ENCODE assay signal across 7 mouse cellular contexts in genomic region chr3:138859166-138859565, GRCm38 (mm10).
DNase-seq lines count a peak whose midpoint lies in the region; ATAC-seq and TF ChIP-seq lines count a peak whose summit lies in the region.

No protein-coding gene starts in this region.

- H3K4me2 ChIP-seq in lung, embryonic 14.5 days, result no peak overlapping the region
- H3K4me2 ChIP-seq in midbrain, embryonic 15.5 days, result no peak overlapping the region

- H3K27me3 ChIP-seq in lung, embryonic 14.5 days (ENCODE audit: insufficient read depth, low read length), result no peaks in the 10 kb centered on the region
- H3K27me3 ChIP-seq in hindbrain, embryonic 10.5 days (ENCODE audit: insufficient read depth, poor library complexity, severe bottlenecking), result no peaks in the 10 kb centered on the region
- no peaks in the 10 kb centered on the region for H3K27me3 ChIP-seq in midbrain, embryonic 15.5 days (replicated peaks)

- no peak overlapping the region for H3K9ac ChIP-seq in lung, embryonic 14.5 days
- no peak overlapping the region for H3K9ac ChIP-seq in midbrain, embryonic 15.5 days

- H3K9me3 ChIP-seq in lung, embryonic 14.5 days (ENCODE audit: low read depth, low read length), result no peaks in the 10 kb centered on the region
- H3K9me3 ChIP-seq in hindbrain, embryonic 10.5 days, result no peaks in the 10 kb centered on the region
- H3K9me3 ChIP-seq in midbrain, embryonic 15.5 days, result no peaks in the 10 kb centered on the region

- 75% methylated on average over 8 of the region's 8 CpGs for WGBS in lung, embryonic 14.5 days
- WGBS in hindbrain, embryonic 10.5 days, result 77% methylated on average over 8 of the region's 8 CpGs
- 67% methylated on average over 8 of the region's 8 CpGs for WGBS in midbrain, embryonic 15.5 days

- no peaks in the 10 kb centered on the region for H3K36me3 ChIP-seq in lung, embryonic 14.5 days (ENCODE audit: insufficient read depth)
- no peaks in the 10 kb centered on the region for H3K36me3 ChIP-seq in hindbrain, embryonic 10.5 days
- no peaks in the 10 kb centered on the region for H3K36me3 ChIP-seq in midbrain, embryonic 15.5 days (replicated peaks)

- H3K4me1 ChIP-seq in lung, embryonic 14.5 days (ENCODE audit: insufficient read depth), result peaks cover 35% of the 10 kb centered on the region
- peaks cover 76% of the 10 kb centered on the region for H3K4me1 ChIP-seq in hindbrain, embryonic 10.5 days (replicated peaks)
- H3K4me1 ChIP-seq in midbrain, embryonic 15.5 days, result peaks cover 72% of the 10 kb centered on the region

- no peak for DNase-seq in lung, embryonic 14.5 days
- no peak for DNase-seq in lung, postnatal 36 days
- peak; percentile 87 for DNase-seq in cerebellum, adult 9-11 months
- peak; percentile 37 for DNase-seq in hindbrain, embryonic 10.5 days (ENCODE audit: low spot score)
- no peak for DNase-seq in right cerebral cortex, postnatal 4 days

- no peak overlapping the region for H3K4me3 ChIP-seq in lung, embryonic 14.5 days (ENCODE audit: low read depth, low read length)
- H3K4me3 ChIP-seq in hindbrain, embryonic 10.5 days, result no peak overlapping the region
- H3K4me3 ChIP-seq in midbrain, embryonic 15.5 days, result no peak overlapping the region

- TF ChIP-seq CTCF in lung, embryonic 14.5 days (IDR thresholded peaks at IDR 0.05; ENCODE audit: low read depth), result no peak

- H3K27ac ChIP-seq in lung, embryonic 14.5 days (ENCODE audit: low read depth), result peak overlapping the region; percentile 91; the same call in 1 of the 2 replicates
- H3K27ac ChIP-seq in hindbrain, embryonic 10.5 days, result peak overlapping the region; percentile 86
- peak overlapping the region; percentile 23; the same call in 1 of the 2 replicates for H3K27ac ChIP-seq in midbrain, embryonic 15.5 days

- ATAC-seq in lung, embryonic 14.5 days (ENCODE audit: insufficient read depth), result peak; percentile 6; the same call in 1 of the 2 replicates
- no peak for ATAC-seq in midbrain, embryonic 15.5 days (replicated peaks)
- no peak for ATAC-seq in CD4-positive, CD25-positive, alpha-beta regulatory T cell, adult 4 months

Comparison
In these comparisons a context has a peak if more than half of its experiments do, and no peak if none do; other contexts are left out.
1. DNase-seq: peak in cerebellum, adult 9-11 months (single experiment) and hindbrain, embryonic 10.5 days (single experiment); none in lung, embryonic 14.5 days (single experiment), lung, postnatal 36 days (single experiment) and right cerebral cortex, postnatal 4 days (single experiment).
2. H3K27ac ChIP-seq: peak in every context shown above with its lines; median percentile 91 in lung, embryonic 14.5 days; 86 in hindbrain, embryonic 10.5 days; 23 in midbrain, embryonic 15.5 days.